Mouse (Mus musculus): ENCODE measurements around the gene Tmem220.
"Not testable (repeated sequence)": the region's sequence is repeated elsewhere in the genome, so short reads cannot be mapped to it uniquely, and the experiment has no call there.

Tmem220 gene

GRCm38 (mm10) chr11:67019711-67020475 is 5.1 kb upstream of the Tmem220 start:
- DNase-seq (ENCODE audit: low spot score in 2 of 2) = no peak

- DNase-seq (ENCODE audit: low spot score in 2 of 2) = peak; percentile 34 to 57
Observed at GRCm38 (mm10) chr11:67020948-67021347, 4.0 kb upstream of the Tmem220 start.

GRCm38 (mm10) chr11:67022354-67023115 is 2.4 kb upstream of the Tmem220 start:
- no peak for DNase-seq (ENCODE audit: low spot score in 2 of 2)

GRCm38 (mm10) chr11:67023191-67023590 is 1.8 kb upstream of the Tmem220 start:
- not testable (repeated sequence) for DNase-seq (ENCODE audit: low spot score in 2 of 2)

- DNase-seq (ENCODE audit: low spot score in 2 of 2) = no peak
Observed at GRCm38 (mm10) chr11:67023802-67024340, 1.1 kb upstream of the Tmem220 start.

GRCm38 (mm10) chr11:67030904-67031602 is 6.1 kb downstream of the Tmem220 start:
- no peak for DNase-seq (ENCODE audit: low spot score in 2 of 2)

- DNase-seq (ENCODE audit: low spot score in 2 of 2) = no peak
Observed at GRCm38 (mm10) chr11:67031603-67031915, 6.6 kb downstream of the Tmem220 start.

GRCm38 (mm10) chr11:67034775-67035485 is 10.0 kb downstream of the Tmem220 start:
- no peak for DNase-seq (ENCODE audit: low spot score in 2 of 2)

GRCm38 (mm10) chr11:67036229-67036628 is 11.3 kb downstream of the Tmem220 start:
- no peak for DNase-seq (ENCODE audit: low spot score in 2 of 2)

GRCm38 (mm10) chr11:67036892-67037291 is 11.9 kb downstream of the Tmem220 start:
- DNase-seq (ENCODE audit: low spot score in 2 of 2) = no peak

GRCm38 (mm10) chr11:67039799-67040198 is 14.8 kb downstream of the Tmem220 start:
- no peak for DNase-seq (ENCODE audit: low spot score in 2 of 2)

GRCm38 (mm10) chr11:67040483-67040882 is 15.5 kb downstream of the Tmem220 start:
- no peak for DNase-seq (ENCODE audit: low spot score in 2 of 2)

GRCm38 (mm10) chr11:67043007-67043406 is 18.1 kb downstream of the Tmem220 start:
- DNase-seq (ENCODE audit: low spot score in 2 of 2) = no peak

- no peak for DNase-seq (ENCODE audit: low spot score in 2 of 2)
Observed at GRCm38 (mm10) chr11:67044959-67045358, 20.0 kb downstream of the Tmem220 start.

- DNase-seq (ENCODE audit: low spot score in 2 of 2) = no peak
Observed at GRCm38 (mm10) chr11:67047199-67047598, 22.2 kb downstream of the Tmem220 start.

GRCm38 (mm10) chr11:67048496-67048895 is 23.5 kb downstream of the Tmem220 start:
- DNase-seq (ENCODE audit: low spot score in 2 of 2) = no peak

GRCm38 (mm10) chr11:67049256-67049655 is 24.3 kb downstream of the Tmem220 start:
- no peak for DNase-seq (ENCODE audit: low spot score in 2 of 2)

- no peak for DNase-seq (ENCODE audit: low spot score in 2 of 2)
Observed at GRCm38 (mm10) chr11:67051676-67052320, 26.8 kb downstream of the Tmem220 start.

- peak; percentile 92 for DNase-seq (ENCODE audit: low spot score in 2 of 2)
Observed at GRCm38 (mm10) chr11:67052321-67052952, 27.5 kb downstream of the Tmem220 start, which contains the start of the genes Adprm and Sco1. Gene Adprm, minus strand, starts transcription at chr11:67052594. Gene Sco1, plus strand, starts transcription at chr11:67052670.

- DNase-seq (ENCODE audit: low spot score in 2 of 2) = no peak
Observed at GRCm38 (mm10) chr11:67054754-67055365, 29.9 kb downstream of the Tmem220 start.
